Mouse (Mus musculus): Measurements from ENCODE around the gene Amn.

Gene Amn

GRCm38 (mm10) chr12:111324536-111324935 is 53.6 kb downstream of the Amn start:
- DNase-seq: no peak

GRCm38 (mm10) chr12:111324949-111325348 is 54.1 kb downstream of the Amn start:
- DNase-seq: no peak

- DNase-seq: no peak
These were observed 55.0 kb downstream of the Amn start for GRCm38 (mm10) chr12:111325744-111326424.

Data from embryo, embryonic 11 days (tissue).